Mouse (Mus musculus): ENCODE measurements around the gene Dcaf15. TPM values are rescaled to one million over a fixed set of nuclear protein-coding genes. Genes with fewer than 3 reads are reported as not detected.

Dcaf15 gene
- polyA plus RNA-seq, 1 experiment from 2014 or later, result 8.7 TPM

- whole genome bisulfite sequencing, result 66% methylated on average over 8 of the region's 8 CpGs
- ATAC-seq (ENCODE audit: insufficient number of reproducible peaks, low FRiP score, low TSS enrichment, low read depth), result no peak
- Histone ChIP-seq H3K4me1 (no peaks in the 10 kb centered on the region), H3K4me3 (no peak overlapping the region), H3K9ac (no peak overlapping the region), H3K27me3 (no peaks in the 10 kb centered on the region), H3K4me2 (no peak overlapping the region), H3K9me3 (no peaks in the 10 kb centered on the region), H3K27ac (no peak overlapping the region), H3K36me3 (peaks cover 88% of the 10 kb centered on the region)
Observed at GRCm38 (mm10) chr8:84096061-84096460, 8.5 kb downstream of the Dcaf15 start.

DNA sequence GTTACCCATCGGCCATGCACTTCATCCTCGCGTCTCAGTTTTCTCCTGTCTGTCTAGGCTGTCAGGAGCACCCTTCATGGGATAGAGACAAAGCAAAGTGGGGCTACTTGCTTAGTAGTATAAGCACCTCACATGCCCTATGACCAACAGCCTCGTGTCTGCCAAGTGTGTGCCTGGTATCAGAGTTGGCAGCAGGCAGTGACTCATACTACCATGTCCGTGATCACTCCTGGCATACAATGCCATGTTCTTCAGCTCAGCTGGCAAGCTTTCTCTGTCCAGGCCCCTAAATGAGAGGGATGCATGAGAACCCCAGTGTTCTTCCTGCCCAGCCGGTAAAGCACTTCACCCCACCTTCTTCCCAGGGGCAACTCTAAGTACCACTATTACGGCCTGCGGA lies 14.0 kb downstream of the Dcaf15 start:
- Histone ChIP-seq H3K9me3 (no peaks in the 10 kb centered on the region), H3K27me3 (no peaks in the 10 kb centered on the region), H3K4me3 (no peak overlapping the region), H3K36me3 (peaks cover 88% of the 10 kb centered on the region), H3K4me2 (no peak overlapping the region), H3K9ac (no peak overlapping the region), H3K4me1 (no peaks in the 10 kb centered on the region), H3K27ac (no peak overlapping the region)
- ATAC-seq (ENCODE audit: insufficient number of reproducible peaks, low FRiP score, low TSS enrichment, low read depth), result no peak
- 85% methylated on average over 8 of the region's 8 CpGs for WGBS

DNA sequence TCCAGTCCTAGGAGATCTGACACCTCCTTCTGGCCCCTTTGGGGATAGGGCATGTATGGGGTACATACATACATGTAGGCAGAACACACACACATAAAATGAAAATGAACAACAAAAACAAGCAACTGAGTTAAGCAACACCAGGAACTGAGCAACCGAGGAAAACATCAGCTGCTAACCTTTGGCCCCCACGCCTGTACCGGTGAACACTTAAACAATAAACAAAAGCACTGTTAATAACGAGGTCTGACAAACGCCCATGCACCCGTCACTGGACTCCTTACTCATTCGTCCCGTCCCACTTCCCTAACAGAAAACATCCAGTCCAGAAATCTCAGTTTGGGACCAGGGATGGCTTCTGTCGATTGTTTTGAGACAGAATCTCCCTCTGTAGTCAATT lies 15.3 kb downstream of the Dcaf15 start:
- WGBS, result 67% methylated on average over 9 of the region's 9 CpGs
- no peak overlapping the region for H3K27ac ChIP-seq
- H3K9me3 ChIP-seq, result no peaks in the 10 kb centered on the region
- no peak overlapping the region for H3K4me3 ChIP-seq
- H3K36me3 ChIP-seq, result peaks cover 86% of the 10 kb centered on the region
- H3K9ac ChIP-seq, result no peak overlapping the region
- no peak overlapping the region for H3K4me2 ChIP-seq
- H3K27me3 ChIP-seq, result no peaks in the 10 kb centered on the region
- H3K4me1 ChIP-seq, result peaks cover 6% of the 10 kb centered on the region; the same call in 1 of the 2 replicates
- ATAC-seq (ENCODE audit: insufficient number of reproducible peaks, low FRiP score, low TSS enrichment, low read depth), result no peak

DNA sequence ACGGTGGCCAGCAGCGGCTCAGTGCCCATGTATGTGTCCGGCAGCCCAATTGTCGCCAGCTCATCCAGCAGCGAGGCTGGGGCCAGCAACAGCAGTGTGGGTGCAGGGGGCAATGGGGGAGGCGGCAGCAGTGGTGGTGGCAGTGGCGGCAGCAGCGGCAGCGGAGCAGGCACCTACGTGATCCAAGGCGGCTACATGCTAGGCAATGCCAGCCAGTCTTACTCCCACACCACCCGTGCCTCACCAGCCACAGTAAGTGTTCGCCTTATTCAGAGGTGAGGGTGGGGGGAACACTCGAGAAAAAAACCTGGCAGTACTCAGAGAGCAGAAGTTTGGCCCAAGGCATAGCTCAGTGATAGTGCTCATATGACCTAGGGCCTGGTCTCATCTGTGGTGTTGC lies 16.7 kb downstream of the Dcaf15 start:
- Histone ChIP-seq H3K27ac (no peak overlapping the region), H3K9me3 (no peaks in the 10 kb centered on the region), H3K4me2 (no peak overlapping the region), H3K9ac (no peak overlapping the region), H3K4me1 (peaks cover 8% of the 10 kb centered on the region; the same call in 1 of the 2 replicates), H3K27me3 (no peaks in the 10 kb centered on the region), H3K4me3 (no peak overlapping the region), H3K36me3 (peaks cover 86% of the 10 kb centered on the region)
- 93% methylated on average over 14 of the region's 14 CpGs for WGBS
- ATAC-seq (ENCODE audit: insufficient number of reproducible peaks, low FRiP score, low TSS enrichment, low read depth), result no peak

- H3K4me1 ChIP-seq, result peaks cover 8% of the 10 kb centered on the region; the same call in 1 of the 2 replicates
- no peaks in the 10 kb centered on the region for H3K9me3 ChIP-seq
- H3K27ac ChIP-seq, result no peak overlapping the region
- peaks cover 86% of the 10 kb centered on the region for H3K36me3 ChIP-seq
- H3K9ac ChIP-seq, result no peak overlapping the region
- WGBS, result 85% methylated on average over 7 of the region's 7 CpGs
- no peak for ATAC-seq (ENCODE audit: insufficient number of reproducible peaks, low FRiP score, low TSS enrichment, low read depth)
- no peaks in the 10 kb centered on the region for H3K27me3 ChIP-seq
- H3K4me3 ChIP-seq, result no peak overlapping the region
- no peak overlapping the region for H3K4me2 ChIP-seq
Observed at GRCm38 (mm10) chr8:84087156-84087555, 17.4 kb downstream of the Dcaf15 start.

- Histone ChIP-seq H3K9ac (no peak overlapping the region), H3K4me2 (0 out of 2 replicates have a peak overlapping the region, but pooled peaks have one; percentile 19), H3K4me3 (no peak overlapping the region), H3K36me3 (peaks cover 86% of the 10 kb centered on the region), H3K27me3 (no peaks in the 10 kb centered on the region), H3K27ac (no peak overlapping the region; the same call in 1 of the 2 replicates), H3K9me3 (no peaks in the 10 kb centered on the region), H3K4me1 (peaks cover 8% of the 10 kb centered on the region; the same call in 1 of the 2 replicates)
- 41% methylated on average over 42 of the region's 42 CpGs for WGBS
- ATAC-seq (ENCODE audit: insufficient number of reproducible peaks, low FRiP score, low TSS enrichment, low read depth), result no peak
Observed at GRCm38 (mm10) chr8:84084341-84085115, 20.0 kb downstream of the Dcaf15 start.

GRCm38 (mm10) chr8:84083829-84084241 lies 20.7 kb downstream of the Dcaf15 start:
- H3K4me1 ChIP-seq, result peaks cover 8% of the 10 kb centered on the region; the same call in 1 of the 2 replicates
- H3K9ac ChIP-seq, result no peak overlapping the region
- no peak overlapping the region for H3K27ac ChIP-seq
- no peak overlapping the region for H3K4me2 ChIP-seq
- no peaks in the 10 kb centered on the region for H3K9me3 ChIP-seq
- no peak overlapping the region for H3K4me3 ChIP-seq
- WGBS, result 45% methylated on average over 8 of the region's 8 CpGs
- peaks cover 85% of the 10 kb centered on the region for H3K36me3 ChIP-seq
- H3K27me3 ChIP-seq, result no peaks in the 10 kb centered on the region
- ATAC-seq (ENCODE audit: insufficient number of reproducible peaks, low FRiP score, low TSS enrichment, low read depth), result no peak

DNA sequence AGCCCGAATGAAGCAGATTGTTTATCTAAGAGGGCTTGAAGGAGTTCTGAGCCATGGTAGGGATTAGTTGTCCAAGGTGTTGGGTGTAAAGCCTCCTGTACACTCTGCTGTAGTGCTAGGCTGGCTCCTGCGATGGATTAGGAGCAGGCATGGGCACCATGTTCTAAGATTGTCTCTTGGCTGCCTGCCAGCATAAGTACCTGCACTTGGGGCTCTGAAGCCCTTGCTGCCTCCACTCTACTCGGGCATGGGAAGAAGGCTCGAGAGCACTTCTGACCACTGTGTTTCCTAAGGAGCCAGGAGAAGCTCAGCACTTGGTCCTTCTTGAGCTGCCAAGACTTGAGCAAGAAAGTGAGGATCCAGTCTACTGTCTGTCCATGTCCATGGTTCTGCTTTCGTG lies 25.4 kb downstream of the Dcaf15 start:
- WGBS, result 74% methylated on average over 5 of the region's 5 CpGs
- peaks cover 66% of the 10 kb centered on the region for H3K36me3 ChIP-seq
- ATAC-seq (ENCODE audit: insufficient number of reproducible peaks, low FRiP score, low TSS enrichment, low read depth), result no peak

GRCm38 (mm10) chr8:84076849-84077248 lies 27.7 kb downstream of the Dcaf15 start:
- H3K4me2 ChIP-seq, result no peak overlapping the region
- H3K27ac ChIP-seq, result no peak overlapping the region
- no peaks in the 10 kb centered on the region for H3K27me3 ChIP-seq
- 44% methylated on average over 3 of the region's 3 CpGs for WGBS
- H3K36me3 ChIP-seq, result peaks cover 42% of the 10 kb centered on the region
- H3K4me1 ChIP-seq, result peaks cover 8% of the 10 kb centered on the region
- H3K9ac ChIP-seq, result no peak overlapping the region
- no peak for ATAC-seq (ENCODE audit: insufficient number of reproducible peaks, low FRiP score, low TSS enrichment, low read depth)
- H3K9me3 ChIP-seq, result no peaks in the 10 kb centered on the region
- H3K4me3 ChIP-seq, result no peak overlapping the region

More for the DNA sequence above, 25.4 kb downstream of the Dcaf15 start:
- no peaks in the 10 kb centered on the region for H3K9me3 ChIP-seq
- no peak overlapping the region for H3K4me2 ChIP-seq
- H3K27ac ChIP-seq, result no peak overlapping the region
- H3K9ac ChIP-seq, result no peak overlapping the region
- peaks cover 5% of the 10 kb centered on the region; the same call in 1 of the 2 replicates for H3K4me1 ChIP-seq
- no peak overlapping the region for H3K4me3 ChIP-seq
- H3K27me3 ChIP-seq, result no peaks in the 10 kb centered on the region

GRCm38 (mm10) chr8:84076412-84076811 lies 28.2 kb downstream of the Dcaf15 start:
- Histone ChIP-seq H3K36me3 (peaks cover 42% of the 10 kb centered on the region), H3K9me3 (no peaks in the 10 kb centered on the region), H3K27ac (no peak overlapping the region), H3K9ac (no peak overlapping the region), H3K4me2 (no peak overlapping the region), H3K4me1 (peaks cover 12% of the 10 kb centered on the region), H3K4me3 (no peak overlapping the region), H3K27me3 (no peaks in the 10 kb centered on the region)
- 69% methylated on average over 1 of the region's 1 CpGs for WGBS
- ATAC-seq (ENCODE audit: insufficient number of reproducible peaks, low FRiP score, low TSS enrichment, low read depth), result no peak

- ATAC-seq (ENCODE audit: insufficient number of reproducible peaks, low FRiP score, low TSS enrichment, low read depth), result no peak
- Histone ChIP-seq H3K4me1 (peaks cover 33% of the 10 kb centered on the region), H3K27ac (no peak overlapping the region), H3K9me3 (no peaks in the 10 kb centered on the region), H3K4me2 (no peak overlapping the region), H3K4me3 (no peak overlapping the region), H3K9ac (no peak overlapping the region), H3K36me3 (peaks cover 19% of the 10 kb centered on the region), H3K27me3 (no peaks in the 10 kb centered on the region)
- WGBS, result 63% methylated on average over 9 of the region's 10 CpGs
Observed at GRCm38 (mm10) chr8:84073230-84073976, 31.2 kb downstream of the Dcaf15 start.

DNA sequence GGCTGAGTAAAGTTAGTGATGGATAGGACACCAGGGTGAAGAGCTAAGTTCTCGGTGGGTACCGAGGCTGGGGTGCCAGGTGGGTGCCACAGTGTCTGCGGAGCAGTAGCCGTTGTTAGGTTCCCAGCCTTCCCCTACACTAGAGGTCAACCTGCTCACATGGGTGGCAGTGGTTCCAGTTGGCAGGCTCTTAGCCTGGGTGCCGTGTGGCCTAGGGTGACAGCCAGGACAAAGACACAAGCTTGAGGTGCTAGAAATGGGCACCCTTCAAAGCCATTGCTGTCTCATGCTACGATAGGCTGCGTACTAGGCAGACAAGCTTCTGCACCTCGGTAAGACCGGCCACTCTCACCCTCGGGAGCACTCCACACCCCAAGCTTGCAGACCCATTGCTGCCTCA lies 32.2 kb downstream of the Dcaf15 start:
- H3K4me1 ChIP-seq, result peaks cover 44% of the 10 kb centered on the region
- 86% methylated on average over 10 of the region's 10 CpGs for WGBS
- no peak for ATAC-seq (ENCODE audit: insufficient number of reproducible peaks, low FRiP score, low TSS enrichment, low read depth)
- H3K27me3 ChIP-seq, result no peaks in the 10 kb centered on the region
- peaks cover 19% of the 10 kb centered on the region; the same call in 1 of the 2 replicates for H3K36me3 ChIP-seq
- H3K27ac ChIP-seq, result no peak overlapping the region
- H3K9me3 ChIP-seq, result no peaks in the 10 kb centered on the region
- H3K4me3 ChIP-seq, result no peak overlapping the region
- no peak overlapping the region for H3K4me2 ChIP-seq
- H3K9ac ChIP-seq, result no peak overlapping the region

Data from limb, embryonic 15.5 days (tissue).